In the genomic region with DNA sequence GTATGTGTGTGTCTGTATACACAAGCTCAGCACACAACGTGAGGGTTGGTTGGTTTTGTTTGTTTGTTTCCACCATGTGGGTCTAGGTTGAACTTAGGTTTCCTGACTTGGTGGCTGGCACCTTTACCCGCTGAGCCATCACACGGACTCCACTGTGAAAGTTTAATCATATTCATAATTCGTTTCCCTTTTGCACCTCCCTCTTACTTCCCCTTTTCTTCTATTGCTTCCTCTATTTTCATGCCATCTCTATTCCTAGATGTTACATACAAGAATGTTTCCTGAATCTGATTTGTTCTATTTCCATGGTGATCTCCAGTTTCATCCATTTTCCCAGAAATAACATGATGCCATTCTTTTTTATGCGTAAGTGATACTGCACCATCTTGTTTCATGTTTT, we compare ENCODE assay signal across 10 mouse cellular contexts.
"Had no signal": no experiment of that assay in that cellular context is flagged by ENCODE, and none has a peak within 500 bp of the region (broad histone marks: within the 10 kb centered on the region; RNA-seq: fewer than 3 reads in every experiment).

No protein-coding gene starts in this region.

- DNase-seq: kidney, postnatal 14 days; left cerebral cortex, postnatal 4 days; lung, adult 18-20 months; midbrain, embryonic 14.5 days; right cerebral cortex, postnatal 14 days; thymus, postnatal 4 days had no signal

- H3K9me3 ChIP-seq: kidney, embryonic 15.5 days; limb, embryonic 13.5 days; midbrain, embryonic 10.5 days had no signal

- H3K4me2 ChIP-seq: kidney, embryonic 15.5 days; limb, embryonic 13.5 days had no signal

- H3K27ac ChIP-seq: kidney, embryonic 15.5 days; limb, embryonic 13.5 days; liver, embryonic 14.5 days; midbrain, embryonic 10.5 days had no signal

- H3K36me3 ChIP-seq: kidney, embryonic 15.5 days; limb, embryonic 13.5 days; midbrain, embryonic 10.5 days had no signal

- H3K9ac ChIP-seq: kidney, embryonic 15.5 days; limb, embryonic 13.5 days; liver, embryonic 14.5 days had no signal

- H3K4me3 ChIP-seq: kidney, embryonic 15.5 days; limb, embryonic 13.5 days; midbrain, embryonic 10.5 days had no signal

- H3K27me3 ChIP-seq: kidney, embryonic 15.5 days; limb, embryonic 13.5 days had no signal
